Mouse (Mus musculus): ENCODE measurements around the gene Gm4792. TPM values are rescaled to one million over a fixed set of nuclear protein-coding genes. Genes with fewer than 3 reads are reported as not detected.

Gm4792 gene
- not detected in 2 replicates for total RNA-seq (2012; rRNA removed)

GRCm38 (mm10) chr10:94298471-94298870, at the start of gene Gm4792:
Gene Gm4792 (minus strand): TSS chr10:94298703.
- H3K4me1 ChIP-seq (ENCODE audit: control insufficient read depth in 2 of 2, insufficient read depth in 2 of 2, low read length in 2 of 2, poor library complexity in 1 of 2) = no peaks in the 10 kb centered on the region
- H3K27ac ChIP-seq (ENCODE audit: insufficient read depth, low read depth, low read length, poor library complexity, severe bottlenecking) = no peak within 1 kb of the TSS
- no peak for DNase-seq (ENCODE audit: low read depth, low spot score)
- TF ChIP-seq ZC3H11A (IDR thresholded peaks at IDR 0.05; ENCODE audit: borderline replicate concordance, low read depth, low read length) = no peak
- no peak for TF ChIP-seq CHD2 (IDR thresholded peaks at IDR 0.05; ENCODE audit: low read depth, low read length)
- no peak for TF ChIP-seq MAFK (IDR thresholded peaks at IDR 0.05; ENCODE audit: insufficient read depth, low read depth, low read length)
- no peak for TF ChIP-seq HCFC1 (IDR thresholded peaks at IDR 0.05; ENCODE audit: borderline replicate concordance, insufficient read depth, low read length)
- no peak for TF ChIP-seq ZNF384 (IDR thresholded peaks at IDR 0.05; ENCODE audit: low read depth, low read length)
- no peak within 1 kb of the TSS for H3K4me3 ChIP-seq (ENCODE audit: insufficient read depth in 1 of 2, low read depth in 1 of 2, low read length in 2 of 2, poor library complexity in 1 of 2, severe bottlenecking in 1 of 2)
- in situ Hi-C loops (cut with MboI; ENCODE audit: low sequenced_read_pairs in 2 of 2, unreplicated experiment in 2 of 2) = no loop called here
- no peak within 1 kb of the TSS for H3K9ac ChIP-seq (ENCODE audit: insufficient read depth, low read depth, low read length, poor library complexity, severe bottlenecking)
- H3K36me3 ChIP-seq (ENCODE audit: control insufficient read depth, insufficient read depth, low read length, poor library complexity, severe bottlenecking) = no peaks in the 10 kb centered on the region
- H3K9me3 ChIP-seq (ENCODE audit: control insufficient read depth, insufficient read depth, low read depth, low read length) = no peaks in the 10 kb centered on the region

GRCm38 (mm10) chr10:94347959-94348358, 49.5 kb upstream of the Gm4792 start:
- no peaks in the 10 kb centered on the region for H3K9me3 ChIP-seq (ENCODE audit: control insufficient read depth, insufficient read depth, low read depth, low read length)
- in situ Hi-C loops (cut with MboI; ENCODE audit: low sequenced_read_pairs in 2 of 2, unreplicated experiment in 2 of 2) = no loop called here
- TF ChIP-seq ZNF384 (IDR thresholded peaks at IDR 0.05; ENCODE audit: low read depth, low read length) = no peak
- TF ChIP-seq MAFK (IDR thresholded peaks at IDR 0.05; ENCODE audit: insufficient read depth, low read depth, low read length) = no peak
- H3K4me1 ChIP-seq (ENCODE audit: control insufficient read depth in 2 of 2, insufficient read depth in 2 of 2, low read length in 2 of 2, poor library complexity in 1 of 2) = no peaks in the 10 kb centered on the region
- H3K4me3 ChIP-seq (ENCODE audit: insufficient read depth in 1 of 2, low read depth in 1 of 2, low read length in 2 of 2, poor library complexity in 1 of 2, severe bottlenecking in 1 of 2) = no peak overlapping the region
- H3K27ac ChIP-seq (ENCODE audit: insufficient read depth, low read depth, low read length, poor library complexity, severe bottlenecking) = no peak overlapping the region
- H3K9ac ChIP-seq (ENCODE audit: insufficient read depth, low read depth, low read length, poor library complexity, severe bottlenecking) = no peak overlapping the region
- H3K36me3 ChIP-seq (ENCODE audit: control insufficient read depth, insufficient read depth, low read length, poor library complexity, severe bottlenecking) = no peaks in the 10 kb centered on the region
- DNase-seq (ENCODE audit: low read depth, low spot score) = no peak

DNA sequence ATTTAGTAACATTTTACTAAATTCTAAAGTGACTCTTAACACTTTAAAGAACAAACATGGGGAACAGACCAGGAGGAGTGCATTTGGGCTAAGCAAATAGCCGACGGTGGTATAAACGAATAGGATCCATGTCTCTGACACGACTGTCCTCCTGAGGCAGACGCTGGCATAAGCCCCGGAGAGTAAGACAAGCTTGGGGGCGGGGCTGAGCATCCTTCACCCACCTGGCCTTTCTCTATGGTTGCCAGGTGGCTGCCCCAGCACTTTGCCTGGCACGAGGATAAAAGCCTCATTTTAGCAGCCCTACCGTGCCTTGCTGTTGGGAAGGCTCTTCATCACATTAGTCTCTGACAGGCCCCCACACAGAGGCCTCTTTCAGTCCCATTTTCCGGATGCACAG, 48.8 kb upstream of the Gm4792 start:
- no peaks in the 10 kb centered on the region for H3K36me3 ChIP-seq (ENCODE audit: control insufficient read depth, insufficient read depth, low read length, poor library complexity, severe bottlenecking)
- no peaks in the 10 kb centered on the region for H3K9me3 ChIP-seq (ENCODE audit: control insufficient read depth, insufficient read depth, low read depth, low read length)
- in situ Hi-C loops (cut with MboI; ENCODE audit: low sequenced_read_pairs in 2 of 2, unreplicated experiment in 2 of 2) = no loop called here
- H3K4me1 ChIP-seq (ENCODE audit: control insufficient read depth in 2 of 2, insufficient read depth in 2 of 2, low read length in 2 of 2, poor library complexity in 1 of 2) = no peaks in the 10 kb centered on the region
- no peak for DNase-seq (ENCODE audit: low read depth, low spot score)
- no peak overlapping the region for H3K4me3 ChIP-seq (ENCODE audit: insufficient read depth in 1 of 2, low read depth in 1 of 2, low read length in 2 of 2, poor library complexity in 1 of 2, severe bottlenecking in 1 of 2)
- H3K9ac ChIP-seq (ENCODE audit: insufficient read depth, low read depth, low read length, poor library complexity, severe bottlenecking) = no peak overlapping the region
- no peak for TF ChIP-seq ZNF384 (IDR thresholded peaks at IDR 0.05; ENCODE audit: low read depth, low read length)
- TF ChIP-seq CHD2 (IDR thresholded peaks at IDR 0.05; ENCODE audit: low read depth, low read length) = no peak
- TF ChIP-seq ZC3H11A (IDR thresholded peaks at IDR 0.05; ENCODE audit: borderline replicate concordance, low read depth, low read length) = no peak
- TF ChIP-seq HCFC1 (IDR thresholded peaks at IDR 0.05; ENCODE audit: borderline replicate concordance, insufficient read depth, low read length) = no peak
- no peak for TF ChIP-seq MAFK (IDR thresholded peaks at IDR 0.05; ENCODE audit: insufficient read depth, low read depth, low read length)
- no peak overlapping the region for H3K27ac ChIP-seq (ENCODE audit: insufficient read depth, low read depth, low read length, poor library complexity, severe bottlenecking)

GRCm38 (mm10) chr10:94346596-94346995, 48.1 kb upstream of the Gm4792 start:
- Histone ChIP-seq H3K9me3 (ENCODE audit: control insufficient read depth, insufficient read depth, low read depth, low read length) (no peaks in the 10 kb centered on the region), H3K36me3 (ENCODE audit: control insufficient read depth, insufficient read depth, low read length, poor library complexity, severe bottlenecking) (no peaks in the 10 kb centered on the region), H3K4me1 (ENCODE audit: control insufficient read depth in 2 of 2, insufficient read depth in 2 of 2, low read length in 2 of 2, poor library complexity in 1 of 2) (no peaks in the 10 kb centered on the region), H3K9ac (ENCODE audit: insufficient read depth, low read depth, low read length, poor library complexity, severe bottlenecking) (no peak overlapping the region), H3K4me3 (ENCODE audit: insufficient read depth in 1 of 2, low read depth in 1 of 2, low read length in 2 of 2, poor library complexity in 1 of 2, severe bottlenecking in 1 of 2) (no peak overlapping the region), H3K27ac (ENCODE audit: insufficient read depth, low read depth, low read length, poor library complexity, severe bottlenecking) (no peak overlapping the region)
- TF ChIP-seq MAFK (IDR thresholded peaks at IDR 0.05; ENCODE audit: insufficient read depth, low read depth, low read length) (no peak), CHD2 (IDR thresholded peaks at IDR 0.05; ENCODE audit: low read depth, low read length) (no peak), ZC3H11A (IDR thresholded peaks at IDR 0.05; ENCODE audit: borderline replicate concordance, low read depth, low read length) (no peak), HCFC1 (IDR thresholded peaks at IDR 0.05; ENCODE audit: borderline replicate concordance, insufficient read depth, low read length) (no peak), ZNF384 (IDR thresholded peaks at IDR 0.05; ENCODE audit: low read depth, low read length) (no peak)
- DNase-seq (ENCODE audit: low read depth, low spot score) = no peak
- in situ Hi-C loops (cut with MboI; ENCODE audit: low sequenced_read_pairs in 2 of 2, unreplicated experiment in 2 of 2) = no loop called here

Data from ES-E14 (cell line).